Mouse (Mus musculus) hindbrain, embryonic 15.5 days (tissue): Measurements from ENCODE around the gene Miga1. TPM values are rescaled to one million over a fixed set of nuclear protein-coding genes. Genes with fewer than 3 reads are reported as not detected.
"Not testable (repeated sequence)": the region's sequence is repeated elsewhere in the genome, so short reads cannot be mapped to it uniquely, and the experiment has no call there.

ENCODE experiments used
- ATAC-seq: fragments of 200-750 bp; cut with Nextera tagmentation; 2 replicates; pipeline ENCODE4 v1.8.0; 2017; ENCODE audit warnings: low read depth, moderate number of reproducible peaks, moderate TSS enrichment; ENCODE audit not compliant: low FRiP score
- H3K27ac ChIP-seq: fragments of 300-500 bp; sonication (generic); replicated peaks from 2 replicates; pipeline ENCODE4 v1.5.1; 2015; ENCODE audit warnings: mild to moderate bottlenecking, inconsistent platforms
- H3K27me3 ChIP-seq: fragments of 300-500 bp; sonication (generic); 2 replicates; pipeline ENCODE4 v1.6.1; 2015; ENCODE audit warnings: control low read depth, inconsistent platforms
- H3K36me3 ChIP-seq: fragments of 300-500 bp; sonication (generic); 2 replicates; pipeline ENCODE4 v1.6.1; 2015; ENCODE audit warnings: control low read depth, inconsistent platforms
- H3K4me1 ChIP-seq: fragments of 300-500 bp; sonication (generic); replicated peaks from 2 replicates; pipeline ENCODE4 v1.6.1; 2015; ENCODE audit warnings: control low read depth, inconsistent platforms
- H3K4me2 ChIP-seq: fragments of 300-500 bp; sonication (generic); 2 replicates; pipeline ENCODE4 v1.6.1; 2015; ENCODE audit warnings: moderate library complexity, mild to moderate bottlenecking, inconsistent platforms
- H3K4me3 ChIP-seq: fragments of 300-500 bp; sonication (generic); 2 replicates; pipeline ENCODE4 v1.5.1; 2015; ENCODE audit warnings: mild to moderate bottlenecking, inconsistent platforms
- H3K9ac ChIP-seq: fragments of 300-500 bp; sonication (generic); 2 replicates; pipeline ENCODE4 v1.6.1; 2015; ENCODE audit warnings: inconsistent platforms
- H3K9me3 ChIP-seq: fragments of 300-500 bp; sonication (generic); 2 replicates; pipeline ENCODE4 v1.6.1; 2016; ENCODE audit warnings: control low read depth, inconsistent platforms
- WGBS: fragments of 180-500 bp; shearing (Covaris S2); methylation state at CpG from one replicate; pipeline ENCODE4 v1.1.7; 2015; 5-methylcytosine and 5-hydroxymethylcytosine counted together
- polyA plus RNA-seq: library from polyadenylated mRNA; unstranded; fragments of >200 nt; fragmentation: Nextera tagmentation; extraction: Ambion mirVana; gene quantifications from 2 replicates; pipeline ENCODE4 v1.2.1, GENCODE M21; 2015

Miga1 gene
- polyA plus RNA-seq, 1 experiment from 2014 or later, result 18.3 TPM

DNA sequence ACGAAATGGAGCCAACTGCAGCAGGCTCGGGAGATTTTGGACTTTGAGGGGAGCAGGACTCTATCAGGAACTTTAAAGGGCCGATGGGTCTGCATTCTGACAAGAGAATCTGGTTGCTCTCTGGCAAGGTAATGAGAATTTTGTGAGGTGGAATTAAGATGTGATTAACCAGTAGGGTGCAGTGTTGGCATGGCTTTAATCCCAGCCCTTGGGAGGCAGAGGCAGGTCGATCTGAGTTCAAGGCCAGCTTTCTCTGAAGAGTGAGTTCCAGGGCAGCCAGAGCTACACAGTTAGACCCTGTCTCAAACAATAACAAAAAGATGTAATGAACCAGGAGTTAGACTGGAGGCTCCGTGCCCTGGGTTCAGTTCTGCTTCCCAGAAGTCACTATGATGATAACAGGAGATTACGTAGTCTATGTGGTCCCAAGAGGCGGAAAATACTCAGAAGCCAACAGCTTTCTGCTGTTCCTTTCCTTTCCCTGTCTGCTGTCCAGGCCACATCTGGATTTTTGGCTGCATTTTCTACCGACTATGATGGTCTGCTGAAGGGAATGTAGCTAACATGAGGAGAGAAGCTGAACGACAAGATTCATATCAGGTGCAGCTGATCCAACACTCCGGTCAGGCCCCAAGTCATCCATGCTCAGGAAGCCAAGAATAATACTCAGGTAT is 19.1 kb downstream of the Miga1 start:
- 93% methylated on average over 10 of the region's 10 CpGs for WGBS
- ATAC-seq, result no peak
- Histone ChIP-seq H3K4me1 (no peaks in the 10 kb centered on the region), H3K9me3 (no peaks in the 10 kb centered on the region), H3K27ac (no peak overlapping the region), H3K9ac (no peak overlapping the region), H3K36me3 (peaks cover 20% of the 10 kb centered on the region), H3K27me3 (no peaks in the 10 kb centered on the region), H3K4me3 (no peak overlapping the region), H3K4me2 (no peak overlapping the region)

DNA sequence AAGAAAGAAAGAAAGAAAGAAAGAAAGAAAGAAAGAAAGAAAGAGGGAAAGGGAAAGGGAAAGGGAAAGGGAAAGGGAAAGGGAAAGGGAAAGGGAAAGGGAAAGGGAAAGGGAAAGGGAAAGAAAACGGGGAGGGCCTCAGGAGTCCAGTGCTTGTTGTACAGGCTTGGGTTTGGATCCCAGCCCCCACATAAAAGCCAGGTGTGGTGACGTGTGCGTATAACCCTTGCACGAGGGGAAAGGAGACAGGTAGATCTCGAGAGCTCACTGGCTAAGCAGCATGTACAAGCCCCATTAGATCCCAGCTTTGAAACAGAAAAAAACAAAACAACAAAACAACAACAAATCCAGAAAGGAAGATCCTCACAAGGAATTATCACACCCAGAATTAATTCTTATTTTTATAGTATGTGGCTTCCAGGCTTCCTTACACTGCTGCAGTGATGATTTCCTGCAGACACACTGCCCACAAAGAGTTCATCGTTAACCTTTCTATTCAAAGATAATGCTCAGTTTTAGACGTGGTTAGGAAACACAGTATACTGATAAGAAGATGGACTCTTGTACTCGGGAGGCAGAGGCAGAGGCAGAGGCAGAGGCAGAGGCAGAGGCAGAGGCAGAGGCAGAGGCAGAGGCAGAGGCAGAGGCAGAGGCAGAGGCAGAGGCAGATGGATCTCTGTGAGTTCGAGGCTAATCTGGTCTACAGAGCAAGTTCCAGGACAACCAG is 23.6 kb downstream of the Miga1 start:
- WGBS, result 92% methylated on average over 9 of the region's 9 CpGs
- H3K9ac ChIP-seq, H3K4me2 ChIP-seq, H3K27ac ChIP-seq, H3K4me3 ChIP-seq, H3K9me3 ChIP-seq, H3K27me3 ChIP-seq, H3K4me1 ChIP-seq, ATAC-seq: not testable (repeated sequence)
- peaks cover 22% of the 10 kb centered on the region for H3K36me3 ChIP-seq

DNA sequence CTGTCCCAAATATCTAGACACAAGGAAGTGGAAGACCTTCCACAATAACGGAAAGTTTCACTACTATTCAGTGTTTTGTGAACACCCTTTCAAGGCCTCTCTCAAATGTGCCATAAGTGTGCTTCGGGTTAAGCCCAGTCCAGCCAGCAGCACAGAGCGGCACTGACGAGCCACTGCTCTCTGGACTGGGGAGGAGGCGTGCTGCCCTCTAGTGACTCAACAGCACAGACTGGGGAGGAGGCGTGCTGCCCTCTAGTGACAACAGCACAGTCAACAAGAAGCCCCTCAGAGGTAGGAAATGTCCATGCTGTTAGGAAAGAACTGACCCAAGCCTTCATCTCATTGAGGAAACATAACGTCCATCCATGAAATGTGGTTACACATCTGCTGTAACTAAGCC is 24.6 kb downstream of the Miga1 start:
- WGBS, result 13% methylated on average over 7 of the region's 7 CpGs
- no peaks in the 10 kb centered on the region for H3K9me3 ChIP-seq
- H3K27ac ChIP-seq, result no peak overlapping the region
- H3K9ac ChIP-seq, result no peak overlapping the region
- peaks cover 14% of the 10 kb centered on the region for H3K36me3 ChIP-seq
- peak; percentile 79 for ATAC-seq
- H3K4me2 ChIP-seq, result no peak overlapping the region
- no peak overlapping the region for H3K4me3 ChIP-seq
- H3K27me3 ChIP-seq, result no peaks in the 10 kb centered on the region
- no peaks in the 10 kb centered on the region for H3K4me1 ChIP-seq

DNA sequence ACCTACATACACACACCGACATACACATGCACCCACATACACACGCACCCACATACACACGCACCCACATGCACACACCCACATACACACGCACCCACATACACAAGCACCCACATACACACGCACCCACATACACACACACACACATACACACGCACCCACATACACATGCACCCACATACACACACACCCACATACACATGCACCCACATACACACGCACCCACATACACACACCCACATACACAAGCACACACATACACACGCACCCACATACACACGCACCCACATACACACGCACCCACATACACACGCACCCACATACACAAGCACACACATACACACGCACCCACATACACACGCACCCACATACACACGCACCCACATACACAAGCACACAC is 25.5 kb downstream of the Miga1 start:
- H3K36me3 ChIP-seq, result peaks cover 17% of the 10 kb centered on the region
- H3K4me1 ChIP-seq, H3K9ac ChIP-seq, H3K27ac ChIP-seq, H3K9me3 ChIP-seq, H3K27me3 ChIP-seq, H3K4me2 ChIP-seq, ATAC-seq, H3K4me3 ChIP-seq: not testable (repeated sequence)
- 80% methylated on average over 14 of the region's 14 CpGs for WGBS

DNA sequence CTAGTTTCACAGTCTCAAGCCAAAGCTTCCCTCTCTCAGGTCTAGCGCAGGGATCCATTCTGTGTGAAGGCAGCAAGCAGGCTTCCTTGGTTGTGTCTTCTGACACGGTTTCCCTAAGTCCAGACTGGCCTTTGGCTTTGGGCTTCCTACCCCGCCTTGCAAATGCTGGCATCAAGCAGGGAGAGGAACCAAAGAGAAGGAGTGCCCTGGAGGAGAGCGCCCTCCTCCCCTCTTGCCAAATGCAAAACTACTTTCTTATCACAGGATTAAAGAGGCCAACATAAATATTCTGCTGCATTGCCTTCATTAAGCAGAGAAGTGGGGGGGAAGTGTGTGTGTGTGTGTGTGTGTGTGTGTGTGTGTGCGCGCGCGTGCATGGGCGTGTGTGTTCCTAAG is 31.0 kb downstream of the Miga1 start:
- Histone ChIP-seq H3K27ac (no peak overlapping the region), H3K4me1 (no peaks in the 10 kb centered on the region), H3K36me3 (peaks cover 24% of the 10 kb centered on the region)

DNA sequence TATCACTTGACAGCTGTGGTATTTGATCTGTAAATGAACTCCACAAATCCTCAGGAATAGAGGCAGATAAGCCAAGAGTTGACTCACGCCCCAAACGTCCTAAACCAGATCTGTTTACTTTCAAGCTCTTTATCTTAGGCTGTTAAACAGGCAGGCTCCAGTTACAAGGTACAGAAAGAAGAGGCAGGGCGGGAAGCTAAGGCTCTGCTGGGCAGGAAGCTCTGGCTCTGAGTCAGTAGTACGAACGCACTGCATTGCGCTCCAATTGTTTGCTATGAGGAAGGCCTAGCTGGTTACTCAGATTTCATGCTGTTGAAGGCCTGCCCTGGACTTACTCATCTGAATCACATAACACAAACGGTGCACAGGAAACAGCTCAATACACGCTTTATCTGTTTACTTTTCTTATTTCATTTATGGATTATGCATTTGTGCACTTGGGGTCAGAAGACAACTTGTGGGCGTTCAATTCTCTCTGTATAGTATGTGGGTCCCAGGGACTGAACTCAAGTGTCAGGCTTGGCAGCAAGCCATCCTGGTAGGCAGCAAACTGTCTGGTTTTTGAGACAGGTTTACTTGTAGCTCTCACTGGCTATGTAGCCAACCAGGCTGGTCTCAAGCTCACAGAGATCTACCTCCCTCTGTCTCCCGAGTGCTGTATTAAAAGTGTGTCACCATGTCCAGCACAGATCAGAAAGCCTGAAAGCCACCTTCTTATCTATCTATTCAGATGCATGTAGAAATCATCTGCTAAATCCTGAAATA is 31.5 kb downstream of the Miga1 start:
- Histone ChIP-seq H3K4me1 (no peaks in the 10 kb centered on the region), H3K4me3 (no peak overlapping the region), H3K27ac (no peak overlapping the region), H3K9ac (no peak overlapping the region), H3K36me3 (peaks cover 24% of the 10 kb centered on the region), H3K4me2 (no peak overlapping the region), H3K9me3 (no peaks in the 10 kb centered on the region), H3K27me3 (no peaks in the 10 kb centered on the region)
- ATAC-seq, result no peak
- WGBS, result 78% methylated on average over 10 of the region's 10 CpGs

More for the DNA sequence above, 31.0 kb downstream of the Miga1 start:
- no peak for ATAC-seq
- H3K9ac ChIP-seq, result no peak overlapping the region
- no peak overlapping the region for H3K4me3 ChIP-seq
- 92% methylated on average over 9 of the region's 9 CpGs for WGBS
- no peak overlapping the region for H3K4me2 ChIP-seq
- no peaks in the 10 kb centered on the region for H3K9me3 ChIP-seq
- no peaks in the 10 kb centered on the region for H3K27me3 ChIP-seq

DNA sequence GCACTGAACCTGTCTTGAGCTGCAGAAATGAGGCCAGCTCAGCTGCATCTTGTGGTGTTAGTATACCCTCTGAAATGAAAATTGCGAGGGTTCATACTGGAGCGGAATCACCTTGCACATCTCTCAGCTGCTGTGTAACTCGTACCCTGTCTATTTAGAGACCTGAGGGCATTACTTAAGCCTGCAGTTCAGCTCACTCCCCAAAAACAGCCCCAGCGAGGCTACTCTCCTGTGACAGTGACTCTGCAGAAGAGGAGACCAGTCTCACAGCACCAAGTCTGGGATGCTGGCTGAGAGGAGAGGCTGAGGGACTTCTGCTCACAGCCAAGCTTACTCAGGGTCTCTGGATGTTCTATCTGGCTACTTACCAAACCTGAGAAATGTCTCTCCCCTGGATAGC is 34.2 kb downstream of the Miga1 start:
- H3K4me1 ChIP-seq, result no peaks in the 10 kb centered on the region
- no peak overlapping the region for H3K4me2 ChIP-seq
- H3K4me3 ChIP-seq, result no peak overlapping the region
- ATAC-seq, result no peak
- peaks cover 19% of the 10 kb centered on the region for H3K36me3 ChIP-seq
- H3K27ac ChIP-seq, result no peak overlapping the region
- no peak overlapping the region for H3K9ac ChIP-seq
- no peaks in the 10 kb centered on the region for H3K9me3 ChIP-seq
- no peaks in the 10 kb centered on the region for H3K27me3 ChIP-seq
- WGBS, result 90% methylated on average over 4 of the region's 4 CpGs

DNA sequence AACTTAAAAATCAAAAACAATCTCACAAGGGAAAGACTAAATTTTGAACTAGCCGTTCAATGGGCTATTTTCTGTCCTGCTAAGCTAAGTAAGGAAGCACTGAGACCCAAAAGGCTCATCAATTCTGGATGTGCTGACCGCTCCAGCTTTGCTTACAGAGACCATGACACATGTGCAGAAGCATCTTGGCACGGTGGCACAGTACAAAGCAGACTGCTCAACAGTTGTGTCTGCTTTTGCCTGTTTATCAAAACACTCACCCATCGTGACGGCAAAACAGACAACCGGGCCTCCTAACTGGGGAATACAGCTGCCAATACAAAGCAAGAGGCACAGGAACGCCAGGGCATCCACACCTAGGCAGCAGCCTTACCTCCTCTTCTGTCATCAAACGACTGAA is 35.1 kb downstream of the Miga1 start:
- no peaks in the 10 kb centered on the region for H3K27me3 ChIP-seq
- 90% methylated on average over 8 of the region's 8 CpGs for WGBS
- no peak overlapping the region for H3K9ac ChIP-seq
- no peak overlapping the region for H3K4me2 ChIP-seq
- peaks cover 15% of the 10 kb centered on the region for H3K36me3 ChIP-seq
- no peak overlapping the region for H3K27ac ChIP-seq
- ATAC-seq, result no peak
- H3K9me3 ChIP-seq, result no peaks in the 10 kb centered on the region
- H3K4me1 ChIP-seq, result no peaks in the 10 kb centered on the region
- no peak overlapping the region for H3K4me3 ChIP-seq

DNA sequence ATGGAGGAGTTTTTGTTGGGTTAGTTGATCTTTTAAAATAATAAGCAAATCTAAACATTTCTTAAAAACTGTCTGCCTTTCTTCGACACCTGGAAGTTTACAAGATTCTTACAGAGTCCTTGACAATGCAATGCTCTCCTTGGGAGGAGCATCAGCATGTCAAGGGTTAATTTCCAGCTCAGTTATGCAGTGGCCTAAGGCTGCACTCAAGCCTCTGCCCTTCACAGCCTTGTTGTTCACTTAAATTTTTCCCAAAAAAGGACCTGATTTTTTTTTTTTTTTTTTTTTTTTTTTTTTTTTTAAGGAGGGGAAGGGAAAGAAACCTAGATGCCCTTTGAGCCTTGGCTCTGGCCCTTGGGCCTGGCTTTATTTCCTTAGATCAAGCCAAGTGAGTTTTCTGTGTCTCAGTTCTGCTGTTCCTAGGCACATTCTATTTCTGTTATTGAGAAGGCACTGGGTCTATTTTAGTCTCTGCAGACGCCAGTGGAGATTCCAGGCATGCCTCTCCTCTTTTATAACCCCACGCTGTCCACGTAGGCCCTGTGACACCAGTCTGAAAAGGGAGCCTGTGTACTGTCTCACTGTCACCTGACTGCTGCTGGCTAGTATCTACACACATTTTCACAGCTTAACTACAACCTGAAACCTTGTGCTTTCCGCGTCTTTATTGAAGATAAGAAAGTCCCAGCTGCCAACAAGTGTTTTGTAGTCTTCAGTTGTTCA is 36.0 kb downstream of the Miga1 start:
- no peak overlapping the region for H3K9ac ChIP-seq
- H3K27me3 ChIP-seq, result no peaks in the 10 kb centered on the region
- H3K4me2 ChIP-seq, result no peak overlapping the region
- WGBS, result 70% methylated on average over 6 of the region's 6 CpGs
- H3K4me3 ChIP-seq, result no peak overlapping the region
- no peak overlapping the region for H3K27ac ChIP-seq
- no peaks in the 10 kb centered on the region for H3K4me1 ChIP-seq
- no peaks in the 10 kb centered on the region for H3K9me3 ChIP-seq
- H3K36me3 ChIP-seq, result peaks cover 13% of the 10 kb centered on the region
- no peak for ATAC-seq

DNA sequence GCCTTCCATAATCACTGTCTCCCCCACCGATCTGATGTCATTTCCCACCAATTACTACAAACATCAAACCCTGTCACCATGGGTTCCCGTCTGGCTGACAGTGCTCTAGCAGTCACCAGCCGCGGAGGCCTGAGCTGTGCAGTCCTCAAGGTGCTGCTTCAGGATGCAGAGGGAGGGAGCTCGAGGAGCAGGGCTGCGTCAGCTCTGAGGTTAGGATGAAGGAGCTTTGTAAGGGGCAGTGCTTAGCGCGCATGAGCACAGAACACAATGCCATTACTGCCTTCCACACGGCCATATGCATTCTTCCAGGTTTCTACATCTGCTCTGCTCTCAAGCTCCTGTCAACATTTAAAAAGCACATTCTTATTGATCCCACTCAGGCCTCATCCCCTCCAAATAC is 37.2 kb downstream of the Miga1 start:
- peaks cover 13% of the 10 kb centered on the region for H3K36me3 ChIP-seq
- no peaks in the 10 kb centered on the region for H3K27me3 ChIP-seq
- H3K4me1 ChIP-seq, result no peaks in the 10 kb centered on the region
- no peaks in the 10 kb centered on the region for H3K9me3 ChIP-seq
- WGBS, result 79% methylated on average over 9 of the region's 9 CpGs
- H3K9ac ChIP-seq, result no peak overlapping the region
- H3K27ac ChIP-seq, result no peak overlapping the region
- ATAC-seq, result no peak
- no peak overlapping the region for H3K4me3 ChIP-seq
- H3K4me2 ChIP-seq, result no peak overlapping the region

DNA sequence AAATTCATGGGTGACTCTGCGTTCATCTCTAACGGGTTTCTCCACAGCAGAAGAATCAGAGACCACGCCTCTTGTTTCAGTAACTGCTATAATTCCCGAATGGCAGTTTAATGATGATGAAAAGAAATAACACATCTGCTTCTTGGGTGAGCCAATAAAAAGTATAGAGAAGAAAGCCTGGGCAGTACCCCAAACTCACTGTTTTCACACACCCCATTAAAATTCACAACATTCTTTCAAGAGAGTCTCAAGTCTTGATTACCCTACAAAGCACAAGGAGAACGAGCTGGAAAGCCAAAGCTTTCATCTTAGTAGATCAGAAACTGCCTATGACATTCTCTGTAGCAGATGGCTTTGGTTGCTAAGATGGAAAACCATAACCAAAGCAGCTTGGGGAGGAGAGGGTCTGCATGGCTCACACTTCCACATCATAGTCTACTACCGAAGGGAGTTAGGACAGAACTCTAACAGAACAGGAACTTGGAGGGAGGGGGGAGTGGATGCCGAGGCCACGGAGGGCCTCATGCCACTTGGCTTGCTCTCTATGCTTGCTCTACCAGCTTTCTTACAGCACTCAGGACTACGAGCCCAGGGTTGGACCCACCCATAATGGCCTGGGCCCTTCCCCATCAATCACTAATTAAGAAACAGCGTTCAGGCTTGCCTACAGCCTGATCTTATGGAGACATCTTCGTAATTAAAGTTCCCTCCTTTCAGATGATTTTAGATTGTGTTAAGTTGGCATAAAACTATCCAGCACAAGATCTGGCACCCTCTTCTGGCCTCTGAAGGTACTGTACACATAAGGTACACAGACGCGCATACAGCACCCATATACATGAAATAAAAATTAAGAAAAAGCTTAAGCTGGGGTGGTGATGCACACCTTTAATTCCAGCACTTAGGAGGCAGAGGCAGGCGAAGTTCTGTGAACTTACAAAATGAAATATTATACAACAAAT is 39.5 kb downstream of the Miga1 start:
- 91% methylated on average over 14 of the region's 14 CpGs for WGBS
- H3K9me3 ChIP-seq, result no peaks in the 10 kb centered on the region
- H3K9ac ChIP-seq, result no peak overlapping the region
- ATAC-seq, result no peak
- no peak overlapping the region for H3K27ac ChIP-seq
- no peaks in the 10 kb centered on the region for H3K27me3 ChIP-seq
- H3K4me3 ChIP-seq, result no peak overlapping the region
- peaks cover 22% of the 10 kb centered on the region for H3K36me3 ChIP-seq
- H3K4me2 ChIP-seq, result no peak overlapping the region
- no peaks in the 10 kb centered on the region for H3K4me1 ChIP-seq
